Mouse (Mus musculus): ENCODE data around the gene Rbx1. TPM values are rescaled to one million over a fixed set of nuclear protein-coding genes. Genes with fewer than 3 reads are reported as not detected.
"Not testable (repeated sequence)": the region's sequence is repeated elsewhere in the genome, so short reads cannot be mapped to it uniquely, and the experiment has no call there.

Rbx1 gene
- total RNA-seq (2021) = 100 to 1,000 TPM; 115 to 118 TPM

DNA sequence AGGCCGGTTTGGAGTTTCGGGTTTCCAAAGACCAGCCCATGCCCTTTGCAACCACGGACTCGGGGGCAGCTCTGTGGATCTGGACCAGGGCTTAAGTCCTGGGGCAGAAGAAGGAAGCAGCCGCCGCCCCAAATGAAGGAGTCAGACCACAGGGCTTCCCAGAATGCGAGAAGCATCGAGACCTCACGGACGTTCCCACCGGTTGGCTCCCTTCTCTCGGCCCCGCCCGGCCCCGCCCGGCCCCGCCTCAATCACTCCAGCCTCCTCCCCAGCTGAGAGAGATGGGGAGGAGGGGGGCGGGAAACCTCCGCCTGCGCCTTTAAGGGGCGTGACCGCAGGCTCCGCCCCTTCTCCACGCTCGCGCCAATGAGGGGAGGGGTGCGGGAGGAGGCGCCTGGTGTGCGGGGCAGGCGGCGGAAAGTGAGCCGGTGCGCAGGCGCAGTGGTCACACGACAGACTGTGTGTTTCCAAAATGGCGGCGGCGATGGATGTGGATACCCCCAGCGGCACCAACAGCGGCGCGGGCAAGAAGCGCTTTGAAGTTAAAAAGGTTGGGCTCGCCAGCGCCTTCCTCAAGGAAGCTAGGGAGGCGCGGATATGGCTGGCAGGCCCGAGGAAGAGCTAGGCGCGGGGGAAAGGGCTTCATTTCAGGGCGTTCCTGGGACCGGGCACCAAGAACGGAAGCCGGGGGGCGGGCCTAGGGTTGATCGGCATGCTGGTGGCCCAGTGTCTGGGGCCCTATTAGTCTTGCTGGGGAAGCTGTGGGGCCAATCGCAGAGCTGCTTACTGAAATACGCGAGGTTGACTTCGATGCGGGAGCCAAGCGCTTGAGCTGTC lies at the start of gene Rbx1:
Gene Rbx1 (plus strand): TSS at position 396 of the 837 bp plus-strand sequence.
- intact Hi-C loops (cut with DNase I) = loop anchor here (1.0 to 2.0 kb wide), 3 partner anchors 57 to 119 kb away; partner anchors contain the start of gene Ep300
- DNase-seq = peak; percentile 99 to 100

DNA sequence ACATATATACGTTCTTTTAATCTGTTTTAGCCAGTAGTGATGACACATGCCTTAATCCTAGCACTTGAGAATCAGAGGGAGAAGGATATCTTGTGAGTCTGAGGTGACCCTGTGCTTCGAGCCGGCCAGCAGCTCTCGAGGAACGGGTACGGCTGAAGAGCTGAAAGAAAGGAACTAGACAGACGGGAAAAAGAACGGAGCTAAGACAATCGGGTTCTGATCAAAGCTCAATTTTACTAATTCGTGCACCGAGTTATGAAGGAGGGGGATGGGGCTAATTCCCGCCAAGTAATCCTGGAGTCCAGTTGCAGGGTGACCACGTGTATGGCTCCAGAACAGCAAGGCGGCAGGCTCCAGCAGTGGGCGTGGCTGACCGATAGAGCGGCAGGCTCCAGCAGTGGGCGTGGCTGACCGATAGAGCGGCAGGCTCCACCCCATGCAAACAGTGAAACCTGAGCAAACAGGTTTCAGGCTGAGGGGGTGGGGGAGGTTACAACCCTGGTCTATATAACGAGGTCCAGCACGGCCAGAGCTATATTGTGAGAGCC lies 49.3 kb upstream of the Rbx1 start:
- DNase-seq = peak; percentile 19 to 29
- intact Hi-C loops (cut with DNase I) = not testable (repeated sequence)

- intact Hi-C loops (cut with DNase I) = no loop called here
- DNase-seq = no peak
These were observed 48.0 kb upstream of the Rbx1 start for GRCm38 (mm10) chr15:81418065-81418464.

- intact Hi-C loops (cut with DNase I) = no loop called here
- DNase-seq = no peak
These were observed 44.6 kb upstream of the Rbx1 start for GRCm38 (mm10) chr15:81421454-81421853.

GRCm38 (mm10) chr15:81422156-81422681 lies 43.9 kb upstream of the Rbx1 start:
- no peak for DNase-seq
- intact Hi-C loops (cut with DNase I) = no loop called here

DNA sequence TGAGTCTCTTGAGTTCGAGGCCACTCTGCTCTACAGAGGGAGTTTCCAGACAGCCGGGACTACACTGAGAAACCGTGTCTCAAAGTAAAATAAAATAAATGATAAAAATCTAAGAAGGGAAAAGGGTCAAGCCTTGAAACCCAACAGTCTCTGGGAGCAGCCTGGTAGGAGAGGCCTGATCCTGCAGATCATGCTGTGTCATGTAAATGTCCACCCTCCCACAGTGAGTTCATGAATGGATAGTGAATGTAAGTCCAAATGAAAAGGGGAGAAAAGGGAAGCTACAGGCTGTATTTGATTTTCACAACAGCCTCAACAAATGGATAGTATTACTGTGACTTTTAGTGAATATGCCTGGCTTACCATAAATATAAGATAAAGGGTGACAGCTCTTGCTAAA lies 40.8 kb upstream of the Rbx1 start:
- no peak for DNase-seq
- intact Hi-C loops (cut with DNase I) = no loop called here

DNA sequence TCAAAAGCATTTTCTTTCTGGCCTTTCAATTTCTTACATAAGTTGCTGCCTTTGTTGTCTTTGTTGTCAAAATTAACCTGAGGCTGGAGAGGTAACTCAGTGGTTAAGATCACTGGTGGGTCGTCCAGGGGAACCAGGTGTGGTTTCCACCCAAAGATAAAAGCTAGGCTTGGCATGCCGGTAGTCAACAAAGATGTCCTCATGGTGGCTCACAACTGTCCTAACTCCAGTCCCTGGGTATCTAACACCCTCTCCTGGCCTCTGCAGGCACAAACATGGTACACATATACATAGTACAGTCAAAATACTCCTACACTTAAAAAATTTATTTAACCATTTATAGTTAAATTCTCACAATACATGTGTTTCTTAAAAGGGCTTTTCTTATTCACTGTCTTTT lies 38.1 kb upstream of the Rbx1 start:
- DNase-seq = no peak
- intact Hi-C loops (cut with DNase I) = no loop called here

- intact Hi-C loops (cut with DNase I) = no loop called here
- no peak for DNase-seq
These were observed 34.9 kb upstream of the Rbx1 start for GRCm38 (mm10) chr15:81431195-81431594.

- DNase-seq = no peak
- intact Hi-C loops (cut with DNase I) = no loop called here
These were observed 27.8 kb upstream of the Rbx1 start for GRCm38 (mm10) chr15:81438345-81438744.

DNA sequence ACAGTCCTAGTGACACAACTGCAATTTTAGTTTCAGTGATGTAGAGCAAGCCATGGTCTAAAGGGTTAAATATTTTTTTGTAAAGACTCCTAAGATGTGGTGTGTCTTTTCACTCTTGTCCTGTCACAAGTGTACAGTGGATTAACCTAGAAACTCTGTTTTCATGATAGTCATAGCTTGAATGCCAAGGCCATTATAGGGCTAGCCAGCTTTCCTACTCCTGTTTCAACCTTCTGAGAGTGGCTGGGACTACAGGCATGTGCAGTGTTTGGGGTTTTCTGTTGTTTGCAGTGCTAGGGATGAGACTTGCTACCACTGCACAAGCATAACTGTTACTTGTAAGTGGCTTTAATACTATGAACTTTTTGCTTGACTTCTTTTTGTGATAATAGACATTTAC lies 26.9 kb upstream of the Rbx1 start:
- DNase-seq = no peak
- intact Hi-C loops (cut with DNase I) = no loop called here

DNA sequence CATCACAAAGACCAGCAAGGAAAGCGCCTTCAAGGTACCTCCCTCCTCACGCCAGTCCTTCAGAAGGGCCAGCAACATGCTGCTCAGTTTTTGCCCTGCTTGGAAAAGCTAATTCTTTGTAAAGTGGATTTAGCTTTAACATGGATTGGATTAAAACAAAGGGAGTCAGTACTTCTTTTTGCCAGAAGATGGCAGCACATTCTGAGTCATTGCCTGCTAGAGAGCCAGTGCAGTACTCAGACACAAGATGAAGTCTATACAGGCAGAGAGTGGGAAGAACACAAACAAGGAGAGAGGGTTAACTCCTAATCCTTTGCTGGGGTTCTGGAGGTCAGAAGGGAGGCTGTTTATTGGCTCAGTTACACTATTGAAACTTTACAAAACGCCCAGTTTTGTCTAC lies 17.6 kb upstream of the Rbx1 start:
- DNase-seq = peak; percentile 54 to 63
- intact Hi-C loops (cut with DNase I) = loop anchor here (2.0 kb wide), 1 partner anchor 156 kb away; no protein-coding TSS in a partner anchor

- intact Hi-C loops (cut with DNase I) = no loop called here
- no peak for DNase-seq
These were observed 4.6 kb upstream of the Rbx1 start for GRCm38 (mm10) chr15:81461523-81461922.

GRCm38 (mm10) chr15:81465016-81465660 lies 958 bp upstream of the Rbx1 start:
- no peak for DNase-seq
- intact Hi-C loops (cut with DNase I) = no loop called here

DNA sequence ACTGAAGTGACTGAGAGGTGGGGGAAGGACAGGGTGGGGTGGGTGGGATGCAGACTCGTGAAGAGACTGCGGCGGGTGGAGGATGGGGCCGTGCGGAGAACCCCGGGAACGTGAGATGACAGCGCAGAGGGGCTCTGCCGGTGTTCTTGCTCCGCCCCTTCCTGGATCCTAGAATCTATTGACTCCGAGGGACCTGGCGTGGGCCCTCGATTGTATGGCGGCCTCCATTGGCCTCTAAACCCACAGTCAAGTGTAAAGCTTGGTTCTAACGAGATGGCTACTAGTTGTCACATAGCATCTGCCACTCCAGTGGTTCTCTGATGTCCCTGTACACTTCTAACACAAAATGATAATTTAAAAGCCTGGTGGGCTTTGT lies 630 bp downstream of the Rbx1 start:
- intact Hi-C loops (cut with DNase I) = loop anchor here (1.0 to 2.0 kb wide), 3 partner anchors 56 to 119 kb away; partner anchors contain the start of gene Ep300
- DNase-seq = no peak

- DNase-seq = no peak
- intact Hi-C loops (cut with DNase I) = no loop called here
These were observed 4.6 kb downstream of the Rbx1 start for GRCm38 (mm10) chr15:81470735-81471134.

DNA sequence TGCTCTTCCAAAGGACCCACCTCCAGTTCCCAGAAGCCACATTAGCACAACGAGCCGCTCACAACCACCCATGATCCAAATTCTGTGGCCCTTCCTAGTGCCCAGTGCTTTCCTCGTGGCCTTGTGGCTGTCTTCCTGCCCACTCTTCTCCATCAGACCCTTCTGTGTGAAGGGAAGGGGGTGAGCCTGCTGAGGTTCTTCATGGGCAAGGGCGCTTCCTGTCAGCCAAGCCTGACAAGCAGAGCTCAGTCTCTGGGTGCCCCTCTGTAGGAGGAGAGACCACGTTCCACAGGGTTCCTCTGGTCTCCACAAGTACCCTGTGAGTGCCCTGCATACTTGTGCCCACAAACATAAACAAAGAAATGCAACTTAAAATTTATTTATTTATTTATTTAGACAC lies 6.2 kb downstream of the Rbx1 start:
- no peak for DNase-seq
- intact Hi-C loops (cut with DNase I) = no loop called here

GRCm38 (mm10) chr15:81475654-81476053 lies 9.6 kb downstream of the Rbx1 start:
- intact Hi-C loops (cut with DNase I) = no loop called here
- peak; percentile 22 to 32 for DNase-seq

DNA sequence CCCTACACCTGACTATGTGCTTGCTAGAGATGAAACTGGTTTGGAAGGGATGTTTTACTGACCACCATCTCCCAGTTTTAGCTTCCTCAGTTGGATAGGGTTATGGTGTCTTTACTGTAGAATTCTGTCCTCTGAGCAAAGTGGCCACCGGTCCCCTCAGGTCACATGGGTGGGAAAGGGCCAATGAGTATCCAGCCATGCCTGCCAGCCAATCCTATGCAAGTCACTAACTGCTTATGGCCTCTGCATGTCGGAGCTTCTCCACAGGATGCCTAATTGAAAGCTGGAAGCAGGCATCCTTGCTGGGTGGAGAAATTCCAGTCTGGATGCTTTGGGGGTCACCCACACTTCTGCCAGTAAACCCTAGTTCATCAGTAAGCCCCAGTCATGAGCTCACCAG lies 10.5 kb downstream of the Rbx1 start:
- intact Hi-C loops (cut with DNase I) = no loop called here

GRCm38 (mm10) chr15:81479446-81480213 lies 13.5 kb downstream of the Rbx1 start:
- no peak for DNase-seq
- intact Hi-C loops (cut with DNase I) = no loop called here

More for the DNA sequence above, 10.5 kb downstream of the Rbx1 start:
- no peak for DNase-seq

DNA sequence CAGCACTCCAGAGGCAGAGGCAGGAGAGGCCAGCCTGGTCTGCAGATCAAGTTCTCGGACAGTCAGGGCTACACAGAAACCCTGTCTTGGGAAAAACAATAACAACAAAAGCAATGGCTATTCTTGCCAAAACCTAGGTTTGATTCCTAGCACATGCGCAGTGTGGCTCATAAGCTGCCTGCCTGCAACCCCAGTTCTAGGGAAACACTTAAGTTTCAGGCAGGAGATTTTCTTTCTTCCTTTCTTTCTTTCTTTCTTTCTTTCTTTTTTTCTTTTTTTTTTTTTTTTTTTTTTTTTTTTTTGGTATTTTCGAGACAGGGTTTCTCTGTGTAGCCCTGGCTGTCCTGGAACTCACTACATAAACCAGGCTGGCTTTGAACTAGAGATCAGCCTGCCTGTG lies 14.2 kb downstream of the Rbx1 start:
- intact Hi-C loops (cut with DNase I); DNase-seq: not testable (repeated sequence)

- intact Hi-C loops (cut with DNase I) = no loop called here
- peak in 1 of 2 experiments; percentile 22 for DNase-seq
These were observed 14.9 kb downstream of the Rbx1 start for GRCm38 (mm10) chr15:81480977-81481379.

All from heart, postnatal 36 days (tissue).